Mouse (Mus musculus) lung, postnatal 0 days (tissue): Measurements from ENCODE around the gene Inka2.

Source experiments
- CTCF ChIP-seq: IDR thresholded peaks from 2 replicates; pipeline ENCODE4 v1.5.1; 2016; ENCODE audit warnings: antibody characterized with exemption, mild to moderate bottlenecking
- EP300 ChIP-seq: IDR thresholded peaks from 2 replicates; pipeline ENCODE4 v1.6.1; 2016; ENCODE audit warnings: antibody characterized with exemption, mild to moderate bottlenecking, control low read depth

- TF ChIP-seq EP300 (no peak), CTCF (no peak)
These were observed 13.6 kb downstream of the Inka2 start for GRCm38 (mm10) chr3:105717856-105718555.
